Mouse (Mus musculus) bone marrow, adult 2 months (tissue): Measurements from ENCODE around the gene Aven. TPM values are rescaled to one million over a fixed set of nuclear protein-coding genes. Genes with fewer than 3 reads are reported as not detected.

Source experiments
- H3K27ac ChIP-seq: fragments of 200-500 bp; 2 replicates; pipeline ENCODE4 v1.5.1; 2012; ENCODE audit warnings: low read depth, mild to moderate bottlenecking, control low read depth, inconsistent platforms, low read length; ENCODE audit not compliant: control insufficient read depth, poor library complexity, insufficient read depth
- H3K4me1 ChIP-seq: fragments of 200-500 bp; 2 replicates; pipeline ENCODE4 v1.6.1; 2011; ENCODE audit warnings: low read length; ENCODE audit not compliant: control insufficient read depth, insufficient read depth
- H3K4me3 ChIP-seq: fragments of 200-500 bp; replicated peaks from 2 replicates; pipeline ENCODE3; 2011; ENCODE audit warnings: mild to moderate bottlenecking, low read depth, low read length, control low read depth; ENCODE audit not compliant: control insufficient read depth
- CTCF ChIP-seq: fragments of 200-500 bp; IDR thresholded peaks from 2 replicates; pipeline ENCODE4 v1.5.1; 2011; ENCODE audit warnings: low read length, control low read depth; ENCODE audit not compliant: control insufficient read depth, insufficient read depth
- POLR2A ChIP-seq: fragments of 200-500 bp; IDR thresholded peaks from 2 replicates; pipeline ENCODE4 v1.6.1; 2011; ENCODE audit warnings: low read depth, mild to moderate bottlenecking, control low read depth, low read length, borderline replicate concordance; ENCODE audit not compliant: control insufficient read depth
- WGBS: fragments of 180-500 bp; shearing (Covaris S2); methylation state at CpG from one replicate; pipeline ENCODE4 v1.1.7; 2018; 5-methylcytosine and 5-hydroxymethylcytosine counted together
- polyA plus RNA-seq: library from polyadenylated mRNA; stranded (reverse); fragments of >200 nt; gene quantifications from 2 replicates; pipeline ENCODE4 v1.2.4, GENCODE M21; 2011; ENCODE audit warnings: low replicate concordance; ENCODE audit not compliant: missing spikeins, insufficient read depth, insufficient read length

Aven gene
- polyA plus RNA-seq, 1 experiment = 11.1 TPM

DNA sequence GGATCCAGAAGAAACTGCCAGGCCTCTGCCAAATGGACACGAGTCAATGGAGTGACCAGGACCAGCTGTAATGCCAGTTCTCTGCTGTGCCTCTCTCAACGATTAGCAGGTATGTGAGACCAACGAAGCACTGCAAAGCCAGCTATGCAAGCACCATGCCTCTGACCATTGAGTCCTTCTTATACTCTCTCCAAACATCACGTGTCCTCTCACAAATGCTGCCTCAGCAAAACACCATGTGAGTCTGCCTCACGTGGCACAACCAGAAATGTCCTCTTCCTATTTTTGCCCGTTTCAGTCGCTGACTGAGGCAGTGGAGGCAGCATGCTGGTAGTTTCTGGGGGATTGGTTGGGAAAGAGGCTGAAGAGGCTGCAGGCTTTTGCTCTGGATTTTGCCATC lies 68.8 kb downstream of the Aven start:
- Histone ChIP-seq H3K4me3 (no peak overlapping the region), H3K27ac (no peak overlapping the region), H3K4me1 (no peaks in the 10 kb centered on the region)
- WGBS = 86% methylated on average over 7 of the region's 7 CpGs
- TF ChIP-seq POLR2A = no peak
- no peak for TF ChIP-seq CTCF

DNA sequence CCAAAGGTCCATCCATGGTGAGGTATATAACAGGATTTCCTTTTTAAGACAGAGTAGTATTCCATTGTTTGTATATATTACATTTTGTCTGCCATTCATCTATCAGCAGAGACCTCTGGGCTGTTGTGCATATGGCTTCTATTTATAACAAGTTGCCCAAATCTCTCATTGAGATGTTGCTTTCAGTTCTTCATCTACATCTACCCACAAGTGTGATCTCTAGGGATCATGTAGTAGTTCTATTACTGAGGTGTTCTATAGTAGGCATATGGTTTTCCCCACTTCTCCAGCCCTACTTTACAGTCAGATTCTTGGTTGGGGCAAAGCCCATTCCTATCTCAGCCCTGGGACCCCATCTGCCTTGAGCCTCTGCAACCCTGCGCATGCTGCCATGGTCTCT lies 72.3 kb downstream of the Aven start:
- TF ChIP-seq POLR2A (no peak), CTCF (no peak)
- Histone ChIP-seq H3K27ac (no peak overlapping the region), H3K4me3 (no peak overlapping the region), H3K4me1 (no peaks in the 10 kb centered on the region)
- 86% methylated on average over 1 of the region's 1 CpGs for WGBS

DNA sequence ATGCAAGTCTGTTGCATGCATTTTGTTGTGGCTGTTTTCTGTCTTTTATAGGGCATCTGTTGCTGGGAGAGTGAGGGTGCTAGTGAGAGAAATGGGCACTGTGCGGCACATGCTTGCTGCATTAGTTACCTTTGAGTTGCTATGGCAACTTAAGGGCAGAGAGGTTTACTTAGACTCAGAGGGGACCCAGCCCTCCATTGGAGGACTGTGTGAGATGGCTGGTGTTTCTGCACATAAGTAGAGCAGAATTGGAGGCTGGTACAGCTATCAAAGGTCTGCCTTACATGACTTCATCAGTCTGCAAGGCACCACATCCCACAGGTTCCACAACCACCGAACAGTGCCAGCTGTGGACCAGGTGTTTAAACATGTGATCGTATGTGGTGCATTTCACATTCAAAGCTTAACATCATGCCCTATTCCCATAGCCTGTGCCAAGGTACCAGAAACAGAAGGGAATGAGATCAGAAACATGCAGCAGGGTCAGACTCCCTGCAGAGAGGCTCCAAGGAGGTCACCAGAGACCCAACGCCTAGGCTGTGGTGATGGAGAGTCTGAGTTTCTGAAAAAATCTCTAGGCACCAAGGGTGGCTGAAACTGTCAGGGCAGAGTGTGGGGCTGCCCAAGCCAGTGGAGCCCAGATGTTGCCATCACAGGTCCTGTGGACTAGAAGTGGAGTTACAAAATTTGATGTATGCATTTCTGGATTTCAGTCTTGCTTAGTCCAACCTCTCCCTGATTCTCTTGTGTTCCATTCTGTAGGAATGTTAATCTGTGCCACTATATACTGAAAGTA lies 73.7 kb downstream of the Aven start:
- Histone ChIP-seq H3K4me1 (no peaks in the 10 kb centered on the region), H3K4me3 (no peak overlapping the region), H3K27ac (no peak overlapping the region)
- TF ChIP-seq CTCF (no peak), POLR2A (no peak)
- 85% methylated on average over 4 of the region's 4 CpGs for WGBS

DNA sequence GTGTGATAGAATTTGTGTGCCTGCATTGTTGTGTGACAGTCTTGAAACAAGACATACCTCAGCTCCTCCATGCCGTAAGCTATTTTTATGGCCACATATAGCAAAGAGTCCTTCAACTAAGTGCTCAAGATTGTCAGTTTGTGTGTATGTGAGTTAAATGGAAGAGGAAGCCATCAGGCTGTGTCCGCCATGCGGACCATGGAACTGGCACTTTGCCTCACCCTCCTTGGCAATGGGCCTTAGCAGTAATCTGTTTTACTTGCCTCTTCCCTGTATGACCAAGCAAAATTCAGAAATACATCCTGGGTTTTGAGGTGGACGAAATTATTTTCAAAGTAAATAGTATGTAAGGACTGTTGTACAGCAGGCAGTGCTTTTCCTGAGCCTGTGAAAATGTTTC lies 75.0 kb downstream of the Aven start:
- WGBS = 71% methylated on average over 4 of the region's 4 CpGs

DNA sequence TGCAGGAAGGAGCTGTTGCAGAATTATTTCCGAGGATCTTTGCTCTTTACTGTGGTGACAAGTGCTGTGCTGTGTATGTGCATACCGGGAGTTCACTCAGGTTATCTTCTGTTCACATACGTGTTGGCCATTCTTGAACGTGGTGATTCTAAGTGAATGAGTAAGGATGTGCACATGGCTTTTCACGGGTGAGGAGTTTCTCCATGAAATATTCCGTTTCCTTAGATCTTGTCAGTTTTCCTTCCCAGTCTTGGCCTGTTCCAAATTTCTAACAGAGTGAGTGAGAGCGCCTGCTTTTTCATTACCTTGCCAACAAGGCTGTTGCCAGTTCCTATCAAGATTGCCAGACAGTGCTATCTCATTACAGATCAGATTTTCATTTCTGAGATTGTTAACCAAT lies 98.2 kb downstream of the Aven start:
- Histone ChIP-seq H3K4me1 (no peaks in the 10 kb centered on the region), H3K27ac (no peak overlapping the region), H3K4me3 (no peak overlapping the region)
- 78% methylated on average over 7 of the region's 7 CpGs for WGBS
- TF ChIP-seq POLR2A (no peak), CTCF (no peak)

More for the DNA sequence above, 75.0 kb downstream of the Aven start:
- Histone ChIP-seq H3K4me1 (no peaks in the 10 kb centered on the region), H3K27ac (no peak overlapping the region), H3K4me3 (no peak overlapping the region)
- TF ChIP-seq CTCF (no peak), POLR2A (no peak)

DNA sequence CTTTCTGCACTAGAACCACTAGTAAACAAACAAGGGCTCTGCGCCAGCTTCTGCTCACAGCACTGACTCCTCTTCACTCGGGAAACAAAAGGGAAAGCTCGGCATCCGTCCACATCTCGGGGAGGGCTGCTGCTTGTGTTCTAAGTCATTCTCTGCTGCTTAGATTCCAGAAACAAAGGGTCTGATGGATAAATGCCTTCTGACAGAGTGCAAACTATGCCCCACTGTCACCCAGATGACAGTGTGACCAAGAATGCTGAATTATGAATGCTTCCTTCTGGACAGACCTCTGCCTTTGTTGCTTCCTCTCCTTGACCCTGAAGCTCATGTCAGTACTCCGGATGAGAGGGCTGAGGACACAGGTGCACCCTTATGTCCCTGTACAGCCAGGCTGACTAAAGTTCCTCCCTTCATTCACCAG lies 98.7 kb downstream of the Aven start:
- WGBS = 79% methylated on average over 6 of the region's 6 CpGs

DNA sequence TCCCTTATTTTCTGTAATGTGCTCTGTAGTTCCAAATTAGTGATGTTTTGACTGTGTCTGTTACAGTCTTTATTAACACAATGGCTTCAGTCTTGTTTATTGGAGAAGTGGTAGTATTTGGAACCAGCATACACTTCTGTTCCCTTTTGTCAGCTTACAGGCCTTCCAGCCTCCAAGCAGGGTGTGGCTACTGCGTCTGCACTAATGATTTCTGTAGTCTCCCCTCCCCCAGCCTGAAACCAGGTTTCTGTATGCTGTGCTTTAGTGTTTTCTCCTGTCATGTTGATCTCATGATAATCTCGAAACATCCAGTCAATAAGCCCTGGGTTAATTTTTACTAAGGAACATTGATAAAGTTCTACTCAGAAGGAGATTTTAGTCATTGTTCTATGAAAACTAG lies 100.6 kb downstream of the Aven start:
- no peak overlapping the region for H3K27ac ChIP-seq
- TF ChIP-seq CTCF (no peak), POLR2A (no peak)
- H3K4me3 ChIP-seq = no peak overlapping the region
- no peaks in the 10 kb centered on the region for H3K4me1 ChIP-seq
- 57% methylated on average over 2 of the region's 2 CpGs for WGBS

More for the DNA sequence above, 98.7 kb downstream of the Aven start:
- no peak overlapping the region for H3K27ac ChIP-seq
- H3K4me1 ChIP-seq = no peaks in the 10 kb centered on the region
- TF ChIP-seq POLR2A (no peak), CTCF (no peak)
- H3K4me3 ChIP-seq = no peak overlapping the region

DNA sequence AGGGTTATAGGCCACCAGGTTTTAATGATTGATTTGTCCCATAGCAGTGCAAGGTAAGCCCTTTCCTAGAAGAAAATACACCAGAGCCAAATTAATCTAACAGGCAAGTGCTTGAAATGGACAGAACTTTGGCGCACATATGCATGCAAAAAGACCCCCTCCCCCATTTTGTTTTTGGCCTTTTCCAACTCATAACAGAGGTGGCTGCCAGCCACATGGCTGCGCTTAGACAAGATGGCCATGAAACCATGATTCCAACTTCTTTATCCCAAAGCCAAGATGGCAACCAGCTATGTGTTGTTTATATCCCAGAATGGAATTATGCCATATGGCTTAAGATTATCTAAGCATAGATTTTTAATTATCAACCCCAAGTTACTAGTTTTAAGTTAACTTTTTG lies 101.0 kb downstream of the Aven start:
- no peak overlapping the region for H3K4me3 ChIP-seq
- H3K4me1 ChIP-seq = no peaks in the 10 kb centered on the region
- no peak for TF ChIP-seq POLR2A
- no peak for TF ChIP-seq CTCF
- 86% methylated on average over 2 of the region's 2 CpGs for WGBS
- no peak overlapping the region for H3K27ac ChIP-seq
